Mouse (Mus musculus) lung, postnatal 0 days (tissue): ENCODE data around the gene Cgnl1.

Source experiments
- CTCF ChIP-seq: IDR thresholded peaks from 2 replicates; pipeline ENCODE4 v1.5.1; 2016; ENCODE audit warnings: antibody characterized with exemption, mild to moderate bottlenecking
- EP300 ChIP-seq: IDR thresholded peaks from 2 replicates; pipeline ENCODE4 v1.6.1; 2016; ENCODE audit warnings: antibody characterized with exemption, mild to moderate bottlenecking, control low read depth

DNA sequence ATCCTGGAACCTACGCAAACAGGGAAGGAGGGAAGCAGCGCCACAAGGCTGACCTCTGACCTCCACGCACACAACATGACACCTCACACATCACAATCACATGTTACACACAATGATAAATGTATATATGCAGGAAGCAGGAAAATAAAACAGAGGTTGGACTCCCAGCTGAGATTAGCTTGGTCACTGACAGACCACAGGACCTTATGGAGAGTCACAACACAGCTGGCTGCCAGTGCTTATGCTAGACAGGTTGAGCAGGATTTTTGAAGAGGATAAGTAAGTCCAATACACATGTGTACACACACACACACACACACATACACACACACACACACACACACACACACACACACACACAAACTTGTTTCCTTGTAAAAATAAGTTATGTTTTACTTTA is 105.9 kb downstream of the Cgnl1 start:
- TF ChIP-seq CTCF: no peak
- TF ChIP-seq EP300: no peak; the same call in 1 of the 2 replicates
